Mouse (Mus musculus) activated CD4-positive, CD25-positive, alpha-beta regulatory T cell, adult 4 months (primary cell): Measurements from ENCODE around the gene 4930539E08Rik. TPM values are rescaled to one million over a fixed set of nuclear protein-coding genes. Genes with fewer than 3 reads are reported as not detected.

Source experiments
- ATAC-seq: one replicate; pipeline ENCODE4 v1.8.0; 2017
- polyA plus RNA-seq, 2 experiments: library from polyadenylated mRNA; unstranded; fragments of 100-300 nt; shearing (Covaris generic); gene quantifications; one replicate each; pipeline ENCODE4 v1.2.1; 2017

Gene 4930539E08Rik
- 1 to 10 TPM; 1.5 to 1.6 TPM for polyA plus RNA-seq

DNA sequence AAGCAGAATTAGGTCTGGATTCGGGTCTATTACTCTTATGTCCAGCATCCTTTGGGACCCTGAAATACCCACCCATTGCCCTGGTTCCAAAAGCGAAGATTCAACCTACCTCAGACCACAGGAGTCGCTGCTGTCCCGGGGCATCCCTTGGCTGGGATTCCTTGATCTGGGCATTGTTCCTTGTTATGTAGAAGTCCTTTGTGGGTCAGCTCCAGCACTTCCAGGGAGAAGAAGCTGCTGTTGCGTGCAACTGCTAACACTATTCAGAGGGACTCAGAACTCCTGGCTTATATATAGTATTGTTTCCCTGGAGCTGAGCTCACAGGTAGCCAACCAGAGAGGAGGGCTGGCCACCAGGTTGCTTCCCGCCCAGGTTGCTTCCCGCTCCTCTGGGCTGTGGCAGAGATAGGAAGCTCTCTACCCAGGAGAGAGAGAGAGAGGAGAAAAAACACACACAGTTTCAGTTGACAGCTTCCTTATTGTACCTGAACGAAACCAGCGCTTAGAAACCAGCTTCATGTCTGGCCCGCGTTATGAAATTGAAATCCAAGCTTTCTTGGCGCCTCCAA is at the start of gene 4930539E08Rik:
Gene 4930539E08Rik (minus strand): TSS at position 265 of the 569 bp plus-strand sequence.
- ATAC-seq, result no peak

DNA sequence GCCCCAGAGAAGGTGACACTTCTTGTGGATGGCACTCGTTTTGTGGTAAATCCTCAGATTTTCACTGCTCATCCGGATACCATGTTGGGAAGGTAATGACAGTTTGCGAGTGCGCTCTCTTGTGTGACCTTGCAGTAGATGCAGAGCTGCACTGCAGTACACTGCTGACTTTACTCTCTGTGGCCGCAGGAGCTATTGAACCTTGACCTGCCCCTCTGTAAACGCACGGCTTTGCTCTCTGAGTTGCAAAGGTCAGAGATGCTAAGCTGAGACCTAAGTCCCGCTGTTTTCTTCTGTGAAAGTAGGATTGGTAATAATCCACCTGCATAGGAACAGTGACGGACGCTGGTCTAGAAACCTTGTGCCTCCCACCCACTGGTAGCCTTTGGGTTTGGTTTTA is 46.5 kb upstream of the 4930539E08Rik start:
- ATAC-seq, result no peak

DNA sequence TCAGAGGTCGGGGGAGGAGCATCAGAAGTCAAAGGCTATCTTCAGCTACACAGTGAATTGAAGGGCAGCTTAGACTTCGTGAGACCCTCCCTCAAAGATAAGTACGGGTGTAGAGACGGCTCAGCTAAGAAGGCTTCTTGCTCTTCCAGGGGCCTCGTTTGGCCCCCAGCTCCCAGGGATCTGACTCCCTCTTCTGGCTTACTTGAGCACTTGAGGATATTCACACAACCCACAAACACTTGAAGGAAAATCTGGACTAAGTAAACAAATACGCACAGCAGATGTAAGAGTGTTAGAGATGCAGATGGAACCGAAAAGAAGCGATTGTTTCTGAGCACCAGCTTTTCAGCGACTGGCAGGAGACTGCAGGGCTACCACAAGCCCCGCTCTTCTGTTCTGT is 45.5 kb upstream of the 4930539E08Rik start:
- no peak for ATAC-seq

DNA sequence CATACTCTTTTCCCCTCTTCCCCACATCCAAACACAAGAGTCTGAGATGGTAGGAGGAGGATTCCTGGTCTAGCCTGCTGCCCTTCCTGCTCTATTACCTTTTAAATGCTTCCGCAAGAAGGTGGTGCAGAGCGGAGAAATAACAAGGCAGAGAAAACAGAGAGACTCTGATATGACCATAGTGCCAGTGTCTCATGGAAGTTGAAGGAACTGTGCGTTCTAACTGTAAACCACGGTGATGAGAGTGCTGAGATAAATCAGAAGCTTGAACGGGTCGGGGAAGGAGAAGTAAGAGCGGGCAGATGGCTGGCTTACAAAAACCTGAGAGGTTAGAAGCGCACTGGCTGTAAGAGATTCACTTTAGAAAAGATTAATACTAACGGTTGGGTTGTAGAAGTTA is 39.3 kb upstream of the 4930539E08Rik start:
- ATAC-seq, result no peak

DNA sequence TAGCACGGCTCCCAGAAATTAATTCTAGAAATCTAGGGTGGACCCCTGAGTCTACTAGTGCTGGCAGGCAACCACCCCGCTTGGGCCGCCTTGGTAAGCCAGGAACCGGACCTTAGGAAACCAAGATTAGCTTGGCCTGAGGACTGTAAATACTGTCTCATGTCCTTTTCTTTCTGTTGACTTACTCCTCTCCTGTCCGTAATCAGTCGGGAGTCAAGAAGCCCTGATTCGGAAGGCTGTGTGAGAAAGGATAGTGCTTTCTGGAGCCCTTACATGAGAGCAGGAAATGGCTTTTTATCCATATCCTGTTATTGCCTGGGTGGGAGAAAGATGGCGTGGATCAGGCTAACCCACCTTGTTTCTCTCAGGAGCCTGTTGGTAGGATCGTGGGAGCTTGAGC is 38.1 kb upstream of the 4930539E08Rik start:
- ATAC-seq, result no peak

DNA sequence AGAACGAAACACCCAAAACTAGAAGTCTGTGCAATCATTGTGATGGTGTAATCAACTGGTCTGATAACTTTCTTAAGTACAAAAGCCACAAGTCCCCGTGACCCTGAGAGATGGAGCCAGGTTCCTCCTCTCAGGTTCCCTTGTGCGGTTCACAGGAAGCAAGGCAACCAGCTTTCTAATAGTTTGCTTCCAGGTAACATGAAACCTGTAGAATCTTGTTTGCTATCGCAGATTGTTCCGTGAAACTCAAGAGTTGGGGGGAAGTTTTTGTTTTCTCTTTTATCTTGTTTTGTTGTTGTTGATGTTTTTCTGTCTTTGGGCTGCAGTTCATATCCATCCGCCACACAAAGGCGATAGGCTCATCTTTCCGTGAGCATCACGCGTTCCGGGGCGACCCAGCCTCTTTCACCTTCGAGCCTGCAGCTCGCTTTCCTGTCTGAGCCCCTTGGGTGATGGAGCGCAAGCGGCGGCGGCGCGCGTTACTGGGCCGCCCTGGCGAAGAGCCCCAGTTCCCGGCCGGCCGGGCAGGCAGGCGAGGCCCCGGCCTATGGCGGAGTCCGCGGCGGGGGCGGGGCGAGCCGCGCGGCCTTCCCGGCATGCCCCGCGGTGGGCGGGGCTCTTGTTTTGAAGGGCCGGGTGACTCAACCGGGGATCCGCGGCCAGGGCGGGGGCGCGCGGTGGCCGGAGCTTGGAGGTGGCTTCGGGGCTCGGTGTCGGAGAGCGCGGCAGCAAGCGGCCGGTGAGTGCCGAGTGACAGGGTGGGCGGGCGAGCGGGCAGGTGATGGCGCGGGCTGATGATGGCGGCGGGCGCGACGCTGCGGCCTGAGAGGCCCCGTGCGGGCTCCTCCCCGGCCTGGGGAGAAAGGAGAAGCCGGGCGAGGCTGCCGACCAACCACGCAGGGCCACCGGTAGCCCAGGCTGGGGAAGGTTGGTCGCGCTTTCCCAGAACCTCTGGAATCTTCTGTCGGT is 37.0 kb upstream of the 4930539E08Rik start, which contains the start of gene Kctd20:
Gene Kctd20 (plus strand): TSS at position 120 of the 969 bp plus-strand sequence.
- peak; percentile 67 for ATAC-seq

DNA sequence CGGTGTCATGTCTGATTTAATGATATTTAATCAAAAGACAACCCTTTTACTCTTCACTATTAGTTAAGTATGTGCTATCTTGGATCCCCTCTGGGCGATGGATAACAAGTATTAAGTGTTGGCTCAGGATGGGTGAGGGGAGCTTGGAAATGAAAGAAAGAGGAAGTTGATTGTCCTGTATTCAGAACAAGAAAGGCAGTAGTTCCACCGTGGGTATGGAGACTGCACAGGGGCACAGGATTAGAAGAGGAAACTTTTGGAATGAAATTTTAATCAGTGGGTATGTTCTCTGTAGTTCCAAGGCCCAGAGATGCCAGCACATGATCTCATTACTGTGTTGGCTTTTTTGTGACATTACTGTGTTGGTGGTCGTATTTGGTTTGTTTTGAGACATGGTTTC is 35.6 kb upstream of the 4930539E08Rik start:
- no peak for ATAC-seq

DNA sequence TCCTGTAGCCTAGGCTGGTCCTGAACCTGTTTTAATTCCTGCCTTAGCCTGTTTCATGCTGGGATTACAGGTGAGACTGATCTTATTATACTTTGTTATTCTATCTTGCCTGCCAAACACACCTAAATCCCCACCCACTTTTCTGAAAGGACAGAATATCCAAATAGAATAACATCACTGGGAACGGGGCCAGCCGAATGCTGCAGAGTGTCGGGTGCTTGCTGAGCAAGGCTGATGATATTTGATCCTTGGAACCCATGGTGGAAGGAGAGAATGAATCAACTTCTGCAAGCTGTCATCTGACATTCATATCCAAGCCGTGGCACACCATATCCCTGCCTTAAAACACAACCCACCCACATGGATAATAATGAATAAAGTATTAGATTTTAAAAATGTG is 33.5 kb upstream of the 4930539E08Rik start:
- ATAC-seq, result no peak

DNA sequence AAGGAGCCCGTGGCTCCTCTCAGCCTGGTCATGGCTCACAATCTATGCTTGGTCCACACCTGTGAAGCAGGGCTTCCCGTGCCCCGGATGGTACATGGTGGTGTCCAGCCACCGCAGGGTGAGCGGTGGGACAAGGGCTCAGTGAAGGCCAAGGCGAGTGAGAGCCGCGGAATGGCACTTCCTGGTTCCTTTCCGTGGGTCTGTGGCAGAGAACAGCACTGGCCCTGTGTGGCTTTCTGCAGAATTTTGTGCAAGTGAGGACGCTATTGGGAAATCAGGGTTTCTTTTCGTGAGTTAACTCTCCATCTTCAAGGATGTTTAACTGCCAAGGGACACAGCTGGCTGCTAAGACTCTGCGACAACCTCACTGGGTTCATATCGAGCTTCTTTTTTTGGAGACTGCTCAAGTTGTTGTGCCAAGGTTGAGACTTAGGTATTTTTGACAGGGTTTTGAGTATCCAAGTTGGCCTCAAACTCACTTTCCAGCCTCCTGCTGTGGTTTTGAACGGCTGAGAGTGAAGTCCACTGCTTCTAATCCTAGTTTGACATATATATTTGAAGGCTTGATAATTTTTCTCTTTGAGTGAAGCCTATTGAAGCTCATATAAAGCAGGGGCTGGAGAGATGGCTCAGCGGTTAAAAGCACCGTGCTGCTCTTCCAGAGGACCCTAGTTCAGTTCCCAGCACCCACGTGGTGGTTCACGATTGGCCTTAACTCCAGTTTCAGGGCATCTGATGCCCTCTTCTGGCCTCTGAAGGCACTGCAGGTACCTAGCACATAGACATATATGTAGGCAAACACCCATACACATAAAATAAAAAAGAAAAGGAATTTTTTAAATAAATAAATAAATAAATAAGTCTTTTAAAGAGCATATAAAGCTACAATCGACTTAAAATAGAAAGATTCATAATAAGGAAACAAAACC is 32.2 kb upstream of the 4930539E08Rik start:
- no peak for ATAC-seq

DNA sequence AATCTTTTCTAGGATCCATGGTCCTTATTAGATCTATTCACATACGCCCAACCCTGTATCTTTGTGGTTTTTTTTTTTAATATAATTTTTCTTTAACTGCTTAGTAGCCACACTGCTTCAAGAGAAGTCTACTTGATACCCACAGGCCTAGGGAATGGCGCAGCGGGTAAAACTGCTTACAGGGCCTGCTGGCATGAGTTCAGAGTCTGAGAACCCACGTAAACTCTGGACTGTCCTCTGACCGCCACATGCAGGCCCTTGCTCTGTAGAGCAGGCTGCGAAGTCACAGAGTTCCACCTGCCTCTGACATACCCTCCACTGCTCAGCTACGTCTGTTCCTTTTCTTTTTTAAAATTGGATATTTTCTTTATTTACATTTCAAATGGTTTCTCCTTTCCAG is 29.4 kb upstream of the 4930539E08Rik start:
- no peak for ATAC-seq

DNA sequence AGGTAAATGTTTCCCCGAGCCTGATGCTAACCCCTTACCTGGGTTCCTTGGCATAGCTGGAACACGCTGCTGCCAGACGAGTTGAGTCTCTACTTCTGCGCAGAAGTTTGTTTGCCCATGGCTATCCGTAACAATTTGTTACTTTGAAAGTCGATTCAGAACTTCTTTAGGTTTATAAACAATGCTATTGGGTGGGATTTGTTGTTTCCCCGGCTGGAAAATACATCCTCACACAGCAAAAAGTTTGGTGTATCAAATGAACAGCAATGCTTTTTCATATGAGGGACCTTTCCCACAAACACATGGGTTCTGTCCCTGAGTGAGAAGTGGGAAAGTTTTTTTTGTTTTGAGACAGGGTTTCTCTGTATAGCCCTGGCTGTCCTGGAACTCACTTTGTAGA is 28.6 kb upstream of the 4930539E08Rik start, which contains the start of gene Pxt1:
Gene Pxt1 (minus strand): TSS at position 101 of the 400 bp plus-strand sequence.
- no peak for ATAC-seq

DNA sequence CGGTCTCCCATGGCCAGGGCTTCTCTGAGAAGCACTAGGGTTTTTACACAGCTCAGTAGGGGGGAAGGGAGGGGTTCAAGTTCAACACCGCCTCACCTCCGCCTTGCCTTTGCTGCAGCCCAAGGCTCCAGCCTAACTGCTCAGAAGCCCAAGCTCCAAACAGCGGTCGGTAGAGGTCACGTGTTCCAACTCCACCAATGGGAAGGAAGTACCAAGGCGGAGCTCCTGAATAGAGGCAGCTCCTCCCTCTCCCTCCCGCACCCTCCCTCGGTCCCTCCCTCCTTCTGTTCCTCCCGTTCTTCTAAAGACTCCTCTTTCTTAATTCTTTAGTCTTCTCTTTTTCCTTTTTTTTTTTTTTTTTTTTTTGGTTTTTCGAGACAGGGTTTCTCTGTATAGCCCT is 27.0 kb upstream of the 4930539E08Rik start:
- ATAC-seq, result no peak

DNA sequence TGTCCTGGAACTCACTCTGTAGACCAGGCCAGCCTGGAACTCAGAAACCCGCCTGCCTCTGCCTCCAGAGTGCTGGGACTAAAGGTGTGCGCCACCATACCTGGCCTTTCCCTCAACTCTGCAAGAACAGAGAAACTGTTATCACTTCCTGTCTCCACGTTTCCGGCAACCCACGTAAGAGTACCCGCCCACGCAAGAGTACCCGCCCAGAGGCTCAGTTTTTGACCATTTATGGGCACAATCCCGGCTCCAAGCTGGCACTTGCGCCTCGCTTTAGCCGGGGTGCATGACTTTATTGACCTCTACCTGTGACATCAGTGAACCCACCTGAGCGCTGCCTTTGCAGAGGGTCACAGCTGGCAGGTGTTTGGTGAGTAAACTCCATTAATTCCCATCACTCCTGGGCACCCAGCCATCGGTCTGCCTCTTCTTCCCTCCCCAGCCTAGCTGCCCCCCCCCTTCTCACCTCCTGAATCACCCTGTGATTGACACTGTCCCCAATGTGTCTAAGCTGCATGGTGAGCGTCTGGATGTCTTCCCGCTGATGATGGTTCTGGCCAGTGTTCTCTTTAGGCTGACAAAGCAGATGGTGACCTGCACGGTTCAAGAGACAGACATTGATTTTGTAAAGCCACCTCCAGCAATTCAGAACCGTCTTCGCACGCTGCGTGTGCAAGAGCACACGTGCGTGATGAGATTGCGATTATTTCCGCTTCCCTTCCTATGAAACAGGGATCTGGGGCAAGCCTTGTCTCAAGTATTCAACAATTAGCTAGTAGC is 25.8 kb upstream of the 4930539E08Rik start:
- ATAC-seq, result no peak

DNA sequence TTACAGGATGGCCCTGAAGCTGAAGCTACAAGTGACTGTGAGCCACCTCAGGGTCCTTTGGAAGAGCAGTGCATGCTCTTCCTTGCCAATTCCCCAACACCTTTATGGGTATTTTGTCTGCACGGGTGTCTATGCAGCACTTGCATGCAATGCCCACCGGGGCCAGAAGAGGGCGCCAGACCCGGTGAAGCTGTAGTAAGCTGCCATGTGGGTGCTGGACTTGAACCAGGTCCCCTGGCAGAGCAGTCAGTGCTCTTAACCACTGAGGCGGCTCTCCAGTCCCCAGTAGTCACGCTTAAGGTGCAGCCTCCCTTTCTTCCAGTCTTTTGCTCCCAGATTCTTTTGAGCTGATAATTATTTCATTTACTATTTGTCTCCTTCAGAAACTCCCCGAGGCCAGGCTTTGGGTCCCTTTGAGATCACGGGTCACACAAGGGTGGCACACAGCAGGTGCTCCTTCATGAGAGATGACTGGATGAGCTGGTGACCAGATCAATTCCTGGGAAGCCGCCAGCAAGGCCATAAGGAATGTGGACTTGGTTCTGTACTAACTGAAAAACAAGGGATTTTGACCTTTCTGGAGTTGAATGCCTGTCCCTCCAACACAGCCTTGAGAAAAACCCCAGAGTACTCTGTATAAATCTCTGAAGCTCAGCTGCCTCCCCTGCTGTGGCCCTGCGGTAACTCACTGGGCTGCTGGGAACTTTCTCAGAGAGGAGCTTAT is 21.7 kb upstream of the 4930539E08Rik start:
- ATAC-seq, result no peak

DNA sequence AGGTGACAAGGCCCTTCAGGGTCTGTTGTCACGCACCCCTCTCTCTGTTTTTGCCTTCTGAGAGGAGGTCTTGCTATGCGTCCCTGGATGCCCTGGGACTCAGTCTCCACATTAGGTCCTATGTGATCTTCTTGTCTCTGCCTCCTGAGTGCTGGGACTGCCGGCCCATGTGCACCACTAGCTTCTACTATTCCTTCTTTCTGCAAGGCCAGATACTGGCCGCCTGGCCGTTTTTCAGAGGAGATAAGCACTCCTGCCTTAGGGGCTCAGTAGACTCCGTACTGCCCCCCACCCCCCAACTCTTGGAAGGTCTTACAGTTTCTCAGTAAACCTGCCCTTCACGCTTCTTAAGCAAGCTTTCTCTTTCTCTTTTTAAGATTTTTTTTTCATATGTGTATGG is 21.0 kb upstream of the 4930539E08Rik start:
- no peak for ATAC-seq

DNA sequence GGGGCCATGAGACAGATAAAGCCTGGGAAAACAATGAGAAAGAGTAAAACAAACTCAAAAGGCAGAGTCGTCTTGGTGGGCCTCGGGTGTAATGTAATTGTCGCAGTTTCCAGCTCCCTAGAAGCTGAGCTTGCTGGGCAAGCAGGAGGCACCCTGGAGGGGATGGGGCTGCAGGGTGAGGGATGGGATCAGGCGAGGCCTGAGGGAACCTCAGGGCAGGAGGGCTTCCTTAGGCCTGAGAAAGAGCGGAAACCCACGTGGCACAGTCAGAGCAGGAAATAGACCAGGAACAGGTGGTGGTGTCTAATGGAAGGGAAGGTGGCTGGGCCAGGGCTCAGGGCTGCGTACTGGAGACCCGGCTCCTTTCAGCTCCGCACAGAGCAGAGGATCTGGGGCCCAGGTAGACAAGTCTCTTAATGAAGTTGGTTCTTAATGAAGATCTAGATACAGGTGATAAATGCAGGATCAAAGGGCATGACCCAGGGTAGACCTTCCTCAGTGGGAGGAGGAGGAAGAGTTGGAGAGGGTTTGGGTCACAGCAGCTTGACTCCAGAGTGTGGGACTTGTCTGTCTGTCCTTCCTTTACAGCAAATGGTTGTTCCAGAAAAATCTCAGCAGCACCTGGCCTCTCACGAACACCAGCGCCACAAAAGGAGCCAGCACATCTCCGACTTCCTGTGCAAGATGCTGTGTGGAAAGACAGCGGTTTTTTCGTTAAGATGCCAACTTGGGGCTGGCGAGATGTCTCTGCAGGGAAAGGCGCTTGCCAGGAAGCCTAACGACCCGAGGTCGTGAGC is 19.2 kb upstream of the 4930539E08Rik start:
- ATAC-seq, result no peak

DNA sequence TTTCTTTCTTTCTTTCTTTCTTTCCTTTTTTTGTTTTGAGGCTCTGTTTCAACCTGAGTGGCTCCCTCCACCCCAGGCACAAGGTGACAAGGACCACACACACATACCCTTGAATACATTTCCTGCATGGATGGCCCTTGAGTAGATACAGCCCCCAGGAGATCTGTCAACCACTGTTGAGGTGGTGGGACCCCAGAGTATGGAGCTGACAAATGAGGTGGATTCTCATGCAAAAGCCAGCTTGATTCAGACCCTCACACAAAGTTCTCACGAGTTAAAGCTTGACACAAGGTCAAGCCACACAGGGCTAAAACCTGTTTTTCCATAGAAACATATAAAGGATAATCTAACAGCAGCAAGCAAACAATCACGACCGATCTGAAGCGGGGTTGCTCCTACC is 17.1 kb upstream of the 4930539E08Rik start:
- no peak for ATAC-seq

DNA sequence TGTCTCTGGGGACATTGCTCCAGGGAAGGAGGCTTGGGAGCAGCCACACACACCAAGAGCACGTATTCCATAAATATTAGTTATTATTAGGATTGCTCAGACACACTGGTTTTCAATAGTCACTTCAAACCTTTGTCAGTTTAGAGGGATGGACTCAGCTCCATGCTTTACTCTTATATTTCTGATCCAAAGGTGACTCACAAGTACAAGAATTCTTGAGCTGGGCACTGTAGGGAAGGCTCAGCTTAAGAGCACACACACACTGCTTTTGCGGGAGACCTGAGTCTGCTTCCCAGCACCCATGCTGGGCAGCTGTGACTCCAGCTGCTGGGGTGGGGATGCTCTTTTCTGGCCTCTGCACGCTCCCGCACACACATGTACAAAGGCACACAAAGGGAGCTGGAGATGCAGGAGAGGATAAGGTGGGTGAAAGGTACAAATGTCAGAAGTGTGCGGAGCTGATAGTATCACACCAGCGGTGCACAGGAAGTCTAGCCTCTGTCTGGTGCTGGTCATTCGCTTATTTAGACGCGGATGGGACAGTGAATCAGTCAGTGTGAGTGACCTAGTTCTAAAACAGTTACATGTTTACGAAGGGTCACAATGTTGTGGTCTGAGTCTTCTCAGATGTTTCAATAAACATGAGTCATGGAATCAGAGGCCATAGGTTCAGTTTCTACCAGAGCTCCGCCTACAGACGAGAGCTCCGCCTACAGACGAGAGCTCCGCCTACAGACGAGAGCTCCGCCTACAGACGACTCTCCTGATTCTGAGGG is 16.5 kb upstream of the 4930539E08Rik start:
- ATAC-seq, result no peak

DNA sequence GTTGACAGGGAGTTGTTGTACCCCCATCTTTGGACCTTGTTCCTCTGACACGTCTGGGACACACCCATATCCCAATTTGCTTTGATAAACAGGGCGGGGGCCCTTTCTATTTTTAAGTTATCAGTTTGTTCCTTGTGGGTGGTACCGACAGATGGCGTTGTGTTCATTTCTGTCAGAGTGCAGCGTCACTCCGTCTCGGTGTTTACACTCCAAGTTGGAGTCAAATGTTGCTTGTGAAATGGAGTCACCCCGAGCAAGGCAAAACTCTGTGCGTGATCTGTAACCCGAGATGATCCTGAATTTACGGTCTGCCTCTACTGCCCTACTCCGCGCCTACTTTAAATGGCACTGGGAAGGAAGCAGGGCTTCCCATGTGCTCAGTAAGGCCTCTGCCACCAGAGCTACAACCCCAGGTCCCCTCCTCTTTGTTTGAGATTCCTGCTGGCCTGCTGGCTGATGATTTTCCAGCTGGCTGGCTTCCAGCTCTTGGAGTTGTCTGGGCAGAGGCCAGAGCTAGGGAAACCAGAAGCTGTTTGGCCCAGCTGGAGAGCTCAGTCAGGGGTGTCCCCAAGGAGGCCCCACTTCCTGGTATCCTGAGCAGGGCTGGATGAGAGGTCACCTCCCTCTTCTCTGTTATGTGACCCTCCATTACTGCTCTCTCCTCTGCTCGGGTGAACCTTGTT is 15.4 kb upstream of the 4930539E08Rik start:
- ATAC-seq, result no peak
